Mouse (Mus musculus): ENCODE data around the gene Chit1. TPM values are rescaled to one million over a fixed set of nuclear protein-coding genes. Genes with fewer than 3 reads are reported as not detected.

Chit1 gene
- total RNA-seq, 2 experiments from 2014 or later: 0.20 TPM; not detected in 1

- Histone ChIP-seq H3K4me3 (no peak overlapping the region), H3K27ac (no peak overlapping the region)
- DNase-seq (ENCODE audit: low spot score in 2 of 2): no peak
- no peak for TF ChIP-seq CTCF (conservative IDR thresholded peaks at IDR 0.05)
Measured at GRCm38 (mm10) chr1:134107777-134108176, 3.3 kb upstream of the Chit1 start.

GRCm38 (mm10) chr1:134110015-134110414 lies 1.0 kb upstream of the Chit1 start:
- Histone ChIP-seq H3K27ac (no peak overlapping the region), H3K4me3 (no peak overlapping the region)
- DNase-seq (ENCODE audit: low spot score in 2 of 2): no peak
- TF ChIP-seq CTCF (conservative IDR thresholded peaks at IDR 0.05): no peak

- no peak for DNase-seq (ENCODE audit: low spot score in 2 of 2)
- Histone ChIP-seq H3K27ac (no peak overlapping the region), H3K4me3 (no peak overlapping the region)
- no peak for TF ChIP-seq CTCF (conservative IDR thresholded peaks at IDR 0.05)
Measured at GRCm38 (mm10) chr1:134110449-134110848, 593 bp upstream of the Chit1 start.

GRCm38 (mm10) chr1:134113560-134113959 lies 2.5 kb downstream of the Chit1 start:
- Histone ChIP-seq H3K4me3 (no peak overlapping the region), H3K27ac (no peak overlapping the region)
- DNase-seq (ENCODE audit: low spot score in 2 of 2): no peak
- no peak for TF ChIP-seq CTCF (conservative IDR thresholded peaks at IDR 0.05)

GRCm38 (mm10) chr1:134114018-134114417 lies 3.0 kb downstream of the Chit1 start:
- Histone ChIP-seq H3K27ac (no peak overlapping the region), H3K4me3 (no peak overlapping the region)
- DNase-seq (ENCODE audit: low spot score in 2 of 2): no peak
- no peak for TF ChIP-seq CTCF (conservative IDR thresholded peaks at IDR 0.05)

- no peak overlapping the region for H3K4me3 ChIP-seq
- TF ChIP-seq CTCF (conservative IDR thresholded peaks at IDR 0.05): no peak
- H3K27ac ChIP-seq: no peak overlapping the region
- DNase-seq (ENCODE audit: low spot score in 2 of 2): no peak
Measured at GRCm38 (mm10) chr1:134114730-134115129, 3.7 kb downstream of the Chit1 start.

GRCm38 (mm10) chr1:134115424-134115823 lies 4.4 kb downstream of the Chit1 start:
- Histone ChIP-seq H3K27ac (0 out of 2 replicates have a peak overlapping the region, but pooled peaks have one; percentile 10), H3K4me3 (no peak overlapping the region)
- DNase-seq (ENCODE audit: low spot score in 2 of 2): no peak
- TF ChIP-seq CTCF (conservative IDR thresholded peaks at IDR 0.05): no peak

- Histone ChIP-seq H3K27ac (no peak overlapping the region), H3K4me3 (no peak overlapping the region)
- no peak for TF ChIP-seq CTCF (conservative IDR thresholded peaks at IDR 0.05)
- DNase-seq (ENCODE audit: low spot score in 2 of 2): no peak
Measured at GRCm38 (mm10) chr1:134117110-134117509, 6.1 kb downstream of the Chit1 start.

- Histone ChIP-seq H3K27ac (no peak overlapping the region), H3K4me3 (no peak overlapping the region)
- TF ChIP-seq CTCF (conservative IDR thresholded peaks at IDR 0.05): peak; percentile 99
Measured at GRCm38 (mm10) chr1:134120179-134120578, 9.1 kb downstream of the Chit1 start.

GRCm38 (mm10) chr1:134122195-134122594 lies 11.2 kb downstream of the Chit1 start:
- no peak for DNase-seq (ENCODE audit: low spot score in 2 of 2)
- Histone ChIP-seq H3K4me3 (no peak overlapping the region), H3K27ac (no peak overlapping the region)
- TF ChIP-seq CTCF (conservative IDR thresholded peaks at IDR 0.05): peak; percentile 62

More at GRCm38 (mm10) chr1:134120179-134120578, 9.1 kb downstream of the Chit1 start:
- peak; percentile 92 to 97 for DNase-seq (ENCODE audit: low spot score in 2 of 2)

- Histone ChIP-seq H3K27ac (no peak overlapping the region), H3K4me3 (no peak overlapping the region)
- no peak for DNase-seq (ENCODE audit: low spot score in 2 of 2)
- TF ChIP-seq CTCF (conservative IDR thresholded peaks at IDR 0.05): no peak
Measured at GRCm38 (mm10) chr1:134133316-134133715, 22.3 kb downstream of the Chit1 start.

GRCm38 (mm10) chr1:134136351-134136750 lies 25.3 kb downstream of the Chit1 start:
- no peak overlapping the region for H3K4me3 ChIP-seq
- H3K27ac ChIP-seq: no peak overlapping the region
- no peak for TF ChIP-seq CTCF (conservative IDR thresholded peaks at IDR 0.05)
- DNase-seq (ENCODE audit: low spot score in 2 of 2): no peak

- no peak overlapping the region for H3K4me3 ChIP-seq
- no peak for DNase-seq (ENCODE audit: low spot score in 2 of 2)
- no peak for TF ChIP-seq CTCF (conservative IDR thresholded peaks at IDR 0.05)
- H3K27ac ChIP-seq: no peak overlapping the region
Measured at GRCm38 (mm10) chr1:134138424-134138823, 27.4 kb downstream of the Chit1 start.

- no peak for TF ChIP-seq CTCF (conservative IDR thresholded peaks at IDR 0.05)
- Histone ChIP-seq H3K27ac (no peak overlapping the region), H3K4me3 (no peak overlapping the region)
- DNase-seq (ENCODE audit: low spot score in 2 of 2): no peak
Measured at GRCm38 (mm10) chr1:134142363-134142794, 31.3 kb downstream of the Chit1 start.

GRCm38 (mm10) chr1:134146066-134146465 lies 35.0 kb downstream of the Chit1 start:
- peak; percentile 23 to 29 for DNase-seq (ENCODE audit: low spot score in 2 of 2)
- H3K4me3 ChIP-seq: no peak overlapping the region
- no peak for TF ChIP-seq CTCF (conservative IDR thresholded peaks at IDR 0.05)
- H3K27ac ChIP-seq: 0 out of 2 replicates have a peak overlapping the region, but pooled peaks have one; percentile 7
